Mouse (Mus musculus): ENCODE measurements around the gene Rap1b.

DNA sequence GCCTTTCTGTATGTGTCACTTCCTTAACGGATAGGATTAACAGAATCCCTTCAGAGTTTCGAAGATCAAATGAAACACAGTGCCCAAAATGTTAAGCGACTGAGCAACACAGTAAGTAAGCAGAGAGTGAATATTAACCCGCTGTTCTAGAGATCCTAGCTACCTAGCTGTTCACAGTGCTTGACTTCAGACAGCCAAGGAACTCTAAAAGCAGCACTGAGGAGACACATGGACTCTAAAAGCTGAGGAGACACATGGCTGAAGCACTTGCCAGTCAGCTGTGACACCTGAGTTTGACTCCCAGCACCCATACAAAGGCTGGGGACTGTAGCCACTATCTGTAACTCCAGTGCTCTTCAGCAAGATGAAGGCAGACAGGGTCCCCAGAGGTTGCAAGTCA lies 16.8 kb downstream of the Rap1b start:
- TF ChIP-seq CTCF (IDR thresholded peaks at IDR 0.05; ENCODE audit: insufficient read depth, low read depth, low read length) (no peak), POLR2A (IDR thresholded peaks at IDR 0.05; ENCODE audit: insufficient read depth, low read depth, low read length) (no peak)

All from olfactory bulb, adult 2 months (tissue).